Mouse (Mus musculus): ENCODE data around the gene Zfp870. TPM values are rescaled to one million over a fixed set of nuclear protein-coding genes. Genes with fewer than 3 reads are reported as not detected.

The Zfp870 gene
- polyA plus RNA-seq (2015; fragmentation: Nextera tagmentation; extraction: Ambion mirVana) = 9.2 and 10.6 TPM in 2 replicates

DNA sequence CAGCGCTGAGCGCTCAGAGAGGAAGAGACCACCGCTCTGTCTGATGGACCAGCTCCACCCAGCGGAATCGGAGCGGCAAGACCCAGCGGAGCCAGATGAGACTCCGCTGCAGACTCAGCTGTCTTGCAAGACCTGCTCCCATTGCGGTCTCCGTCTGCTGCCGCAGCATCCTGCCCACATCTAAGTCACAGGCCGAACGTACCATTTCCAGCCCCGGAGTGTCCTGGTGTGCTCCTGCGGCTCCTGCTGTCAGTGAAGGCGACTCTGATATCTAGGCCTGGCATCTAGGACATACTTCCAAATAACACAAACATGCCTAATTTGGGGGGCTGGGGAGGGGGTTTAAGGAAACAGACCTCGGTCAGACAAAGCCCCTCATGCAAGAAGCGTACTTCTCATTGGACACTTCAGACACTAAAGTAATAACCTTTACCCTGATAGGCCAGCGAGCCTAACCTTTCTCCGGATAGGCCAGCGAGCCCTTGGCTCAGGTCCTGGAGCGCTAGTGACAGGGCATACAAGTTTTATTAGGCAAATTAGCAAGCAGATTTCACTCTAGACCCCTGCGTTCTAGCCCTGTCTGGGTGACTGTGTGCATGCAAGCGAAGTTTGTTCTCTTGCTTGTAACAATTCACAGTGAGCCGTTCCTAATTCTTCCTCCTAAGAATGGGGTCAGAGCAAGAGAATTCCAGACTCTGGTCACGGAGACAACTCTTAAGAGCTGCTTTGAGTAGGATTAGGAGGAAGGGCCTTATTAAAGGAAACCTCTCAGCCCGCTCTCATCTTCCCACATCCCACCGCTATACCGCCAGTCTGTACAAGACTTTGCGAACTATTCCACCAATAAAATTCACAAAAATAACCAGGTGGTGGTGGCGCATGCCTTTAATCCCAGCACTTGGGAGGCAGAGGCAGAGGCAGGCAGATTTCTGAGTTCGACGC, at the start of gene Zfp870:
Gene Zfp870, minus strand, starts transcription at position 404 of the 942 bp plus-strand sequence.
- H3K4me2 ChIP-seq (replicated peaks) = peak within 1 kb of the TSS; percentile 74
- H3K9me3 ChIP-seq = no peaks in the 10 kb centered on the region
- H3K9ac ChIP-seq (replicated peaks) = peak within 1 kb of the TSS; percentile 64
- no peaks in the 10 kb centered on the region for H3K36me3 ChIP-seq
- 10% methylated on average over 33 of the region's 33 CpGs for WGBS
- ATAC-seq (replicated peaks) = peak; percentile 96
- no peaks in the 10 kb centered on the region for H3K27me3 ChIP-seq
- H3K27ac ChIP-seq (replicated peaks) = peak within 1 kb of the TSS; percentile 67
- H3K4me3 ChIP-seq = peak within 1 kb of the TSS; percentile 60
- peaks cover 17% of the 10 kb centered on the region for H3K4me1 ChIP-seq

DNA sequence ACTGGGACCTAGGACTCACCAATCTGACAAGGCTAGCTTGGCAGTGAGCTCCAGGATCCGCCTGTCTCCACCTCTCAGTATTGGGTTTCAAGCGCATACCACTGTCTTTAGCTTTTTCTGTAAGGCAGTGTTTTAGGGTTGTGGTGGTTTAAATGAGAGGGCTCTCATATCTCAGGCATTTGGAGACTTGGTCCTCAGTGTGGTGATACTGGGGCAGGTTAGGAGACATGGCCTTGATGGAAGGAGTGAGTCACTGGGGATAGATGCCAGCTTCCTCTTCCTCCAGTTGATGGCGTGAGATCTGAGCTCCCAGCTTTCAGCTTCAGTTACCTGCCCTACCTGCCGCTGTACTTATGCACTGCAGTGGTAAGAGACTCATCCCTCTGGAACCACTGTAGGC, 48.4 kb upstream of the Zfp870 start:
- H3K4me2 ChIP-seq (replicated peaks) = no peak overlapping the region
- H3K9ac ChIP-seq (replicated peaks) = no peak overlapping the region
- H3K9me3 ChIP-seq = no peaks in the 10 kb centered on the region
- H3K36me3 ChIP-seq = no peaks in the 10 kb centered on the region
- no peak for ATAC-seq (replicated peaks)
- H3K27me3 ChIP-seq = no peaks in the 10 kb centered on the region
- no peaks in the 10 kb centered on the region for H3K4me1 ChIP-seq
- no peak overlapping the region for H3K27ac ChIP-seq (replicated peaks)
- no peak overlapping the region for H3K4me3 ChIP-seq
- 87% methylated on average over 4 of the region's 4 CpGs for WGBS

DNA sequence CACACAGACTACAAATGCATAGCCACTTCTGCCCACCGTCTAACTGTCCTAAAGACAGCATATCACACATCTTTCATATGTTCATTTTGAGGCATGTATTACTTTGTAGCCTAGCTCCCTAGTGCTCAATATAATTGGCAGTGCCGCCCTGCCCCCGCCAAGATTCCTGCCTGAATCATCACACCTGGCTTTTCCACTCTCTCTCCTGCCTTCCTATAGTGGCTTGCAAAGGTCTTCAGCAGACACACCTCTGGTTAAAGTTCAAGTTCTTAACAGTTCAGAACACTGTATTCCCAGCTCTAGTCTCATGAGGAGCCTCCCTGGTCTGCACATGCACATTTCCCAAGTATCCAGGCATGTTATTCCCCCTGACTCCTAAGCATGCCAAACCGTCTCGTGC, 36.4 kb upstream of the Zfp870 start:
- 88% methylated on average over 5 of the region's 5 CpGs for WGBS
- H3K36me3 ChIP-seq = no peaks in the 10 kb centered on the region
- H3K4me1 ChIP-seq = peaks cover 6% of the 10 kb centered on the region; the same call in 1 of the 2 replicates
- H3K4me2 ChIP-seq (replicated peaks) = no peak overlapping the region
- H3K4me3 ChIP-seq = no peak overlapping the region
- H3K9ac ChIP-seq (replicated peaks) = no peak overlapping the region
- H3K9me3 ChIP-seq = no peaks in the 10 kb centered on the region
- no peaks in the 10 kb centered on the region for H3K27me3 ChIP-seq
- no peak overlapping the region for H3K27ac ChIP-seq (replicated peaks)
- ATAC-seq (replicated peaks) = no peak

DNA sequence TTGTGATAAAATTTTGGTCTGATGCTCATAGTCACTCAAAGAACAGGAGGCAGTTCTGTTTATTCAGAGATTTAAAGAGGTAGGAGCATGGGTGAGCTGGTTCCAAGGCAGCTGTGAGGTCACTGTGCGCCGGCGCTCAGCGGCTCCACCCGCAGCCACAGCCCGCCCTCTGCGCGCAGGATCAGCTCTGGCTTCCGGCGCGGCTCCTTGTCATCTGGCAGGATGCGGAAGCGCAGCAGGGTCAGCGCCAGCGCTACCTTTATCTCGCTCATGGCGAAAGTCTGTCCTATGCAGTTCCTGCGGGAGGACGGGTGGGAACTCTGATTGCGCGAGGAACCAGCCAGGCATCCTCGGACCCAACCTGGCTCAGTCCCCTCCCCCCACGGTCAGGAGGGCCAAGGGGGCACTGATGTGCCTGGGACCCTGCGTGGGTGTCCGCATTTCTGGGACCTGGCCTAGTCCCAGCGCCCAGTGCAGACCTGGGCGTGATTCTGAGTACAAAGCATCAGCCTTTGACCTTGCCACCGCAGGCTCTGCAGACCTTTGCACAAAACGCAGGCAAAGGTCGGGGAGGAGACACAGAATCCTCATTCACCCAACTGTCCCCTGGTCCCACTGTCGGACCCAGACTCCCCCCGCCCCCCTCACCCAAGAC, 33.3 kb upstream of the Zfp870 start:
- H3K9me3 ChIP-seq = no peaks in the 10 kb centered on the region
- peak overlapping the region; percentile 20; the same call in 1 of the 2 replicates for H3K27ac ChIP-seq (replicated peaks)
- H3K4me1 ChIP-seq = peaks cover 6% of the 10 kb centered on the region; the same call in 1 of the 2 replicates
- WGBS = 15% methylated on average over 32 of the region's 32 CpGs
- no peaks in the 10 kb centered on the region for H3K36me3 ChIP-seq
- no peaks in the 10 kb centered on the region for H3K27me3 ChIP-seq
- H3K4me3 ChIP-seq = peak overlapping the region; percentile 53
- peak overlapping the region; percentile 58 for H3K9ac ChIP-seq (replicated peaks)
- ATAC-seq (replicated peaks) = peak; percentile 95
- peak overlapping the region; percentile 67 for H3K4me2 ChIP-seq (replicated peaks)

DNA sequence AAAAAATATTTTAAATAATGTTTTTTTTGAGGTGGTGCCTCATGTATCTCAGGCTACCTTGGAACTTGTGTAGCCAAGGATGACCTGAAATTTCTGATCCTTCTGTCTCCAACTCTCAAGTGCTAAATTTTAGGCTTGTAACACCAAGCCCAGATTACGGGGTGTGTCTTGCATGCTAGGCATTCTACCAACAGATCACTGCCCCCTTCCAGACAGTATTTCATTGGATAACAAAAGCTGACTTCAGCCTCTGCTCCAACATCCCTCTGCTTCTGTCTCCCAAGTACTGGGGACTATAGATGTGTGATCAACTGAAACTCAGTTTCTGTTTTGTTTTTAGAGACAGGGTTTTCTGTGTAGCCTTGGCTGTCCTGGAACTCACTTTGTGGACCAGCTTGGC, 32.2 kb upstream of the Zfp870 start:
- H3K27ac ChIP-seq (replicated peaks) = no peak overlapping the region
- ATAC-seq (replicated peaks) = no peak
- H3K36me3 ChIP-seq = no peaks in the 10 kb centered on the region
- H3K4me2 ChIP-seq (replicated peaks) = no peak overlapping the region
- peaks cover 6% of the 10 kb centered on the region; the same call in 1 of the 2 replicates for H3K4me1 ChIP-seq
- H3K4me3 ChIP-seq = no peak overlapping the region
- no peaks in the 10 kb centered on the region for H3K9me3 ChIP-seq
- no peaks in the 10 kb centered on the region for H3K27me3 ChIP-seq
- H3K9ac ChIP-seq (replicated peaks) = no peak overlapping the region
- 93% methylated on average over 1 of the region's 1 CpGs for WGBS

DNA sequence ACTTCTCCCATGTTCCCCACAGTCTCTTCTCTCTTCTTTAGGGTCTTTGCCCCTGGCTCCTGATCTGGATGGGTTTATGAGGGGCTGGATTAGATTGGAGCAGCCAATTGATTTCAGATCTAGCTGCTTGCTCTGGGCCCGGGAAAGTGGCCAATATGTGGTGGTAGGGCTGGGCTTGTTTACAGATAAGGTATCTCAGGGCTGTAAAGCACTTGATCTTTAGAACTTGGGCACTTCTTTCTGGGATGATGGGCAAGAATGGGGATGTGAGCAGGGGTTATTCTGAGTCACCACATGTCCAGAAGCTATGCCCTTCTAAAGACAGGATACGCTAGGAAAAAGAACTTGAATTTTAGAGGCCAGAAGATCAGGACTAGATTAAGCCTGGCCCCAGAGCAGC, 27.7 kb upstream of the Zfp870 start:
- Histone ChIP-seq H3K9me3 (no peaks in the 10 kb centered on the region), H3K4me2 (replicated peaks) (no peak overlapping the region), H3K36me3 (no peaks in the 10 kb centered on the region), H3K9ac (replicated peaks) (no peak overlapping the region), H3K27ac (replicated peaks) (no peak overlapping the region), H3K27me3 (no peaks in the 10 kb centered on the region), H3K4me3 (no peak overlapping the region), H3K4me1 (no peaks in the 10 kb centered on the region)
- ATAC-seq (replicated peaks) = no peak
- WGBS = 87% methylated on average over 2 of the region's 2 CpGs

DNA sequence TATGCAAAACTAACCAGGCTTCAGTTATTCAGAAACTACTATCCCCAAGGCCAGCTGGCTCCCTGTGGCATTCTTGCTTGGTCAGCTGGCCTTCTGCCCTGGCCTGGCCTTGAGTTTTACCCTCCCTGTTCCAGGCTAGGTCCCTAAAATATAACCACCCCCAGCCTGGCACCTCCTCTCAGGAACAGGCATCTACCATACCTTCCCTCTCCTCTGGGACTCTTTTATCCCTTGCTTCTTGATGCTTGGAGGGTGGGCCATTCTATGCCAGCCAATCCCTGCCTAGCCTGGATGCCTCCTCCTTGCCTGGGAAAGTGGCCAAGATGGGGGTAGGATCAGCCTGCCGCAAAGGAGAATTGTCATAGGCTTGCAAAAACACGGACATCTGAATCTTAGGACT, 25.7 kb upstream of the Zfp870 start, which contains the start of gene Cyp4f14:
Gene Cyp4f14, minus strand, starts transcription at position 212 of the 400 bp plus-strand sequence.
- WGBS = 45% methylated on average over 2 of the region's 2 CpGs
- H3K27me3 ChIP-seq = no peaks in the 10 kb centered on the region
- ATAC-seq (replicated peaks) = no peak
- no peaks in the 10 kb centered on the region for H3K4me1 ChIP-seq
- no peak within 1 kb of the TSS for H3K4me2 ChIP-seq (replicated peaks)
- H3K9me3 ChIP-seq = no peaks in the 10 kb centered on the region
- H3K4me3 ChIP-seq = no peak within 1 kb of the TSS
- no peak within 1 kb of the TSS for H3K9ac ChIP-seq (replicated peaks)
- no peaks in the 10 kb centered on the region for H3K36me3 ChIP-seq
- H3K27ac ChIP-seq (replicated peaks) = no peak within 1 kb of the TSS

DNA sequence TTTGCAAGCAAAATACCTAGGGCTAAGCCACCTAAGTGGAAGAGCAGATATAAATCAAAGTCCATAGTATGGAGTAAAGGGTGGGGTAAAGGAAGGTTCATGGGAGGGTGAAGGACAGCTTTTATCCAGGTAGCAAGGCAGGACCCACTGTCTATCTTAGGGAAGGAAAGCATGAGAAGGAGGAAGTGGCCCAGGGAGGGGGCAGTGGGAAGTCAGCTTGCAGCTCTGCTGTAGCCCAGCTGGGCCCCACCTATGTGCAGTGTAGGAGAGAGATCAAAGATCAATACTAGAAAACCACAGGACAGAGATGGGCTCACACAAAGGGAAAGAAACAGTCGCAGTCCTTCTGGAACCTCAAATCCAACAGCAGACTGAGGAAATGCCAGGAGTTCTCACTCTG, 24.6 kb upstream of the Zfp870 start:
- Histone ChIP-seq H3K36me3 (no peaks in the 10 kb centered on the region), H3K9ac (replicated peaks) (no peak overlapping the region), H3K27ac (replicated peaks) (no peak overlapping the region), H3K4me2 (replicated peaks) (no peak overlapping the region), H3K27me3 (no peaks in the 10 kb centered on the region), H3K4me3 (no peak overlapping the region), H3K4me1 (no peaks in the 10 kb centered on the region), H3K9me3 (no peaks in the 10 kb centered on the region)
- no peak for ATAC-seq (replicated peaks)
- WGBS = 76% methylated on average over 1 of the region's 1 CpGs

DNA sequence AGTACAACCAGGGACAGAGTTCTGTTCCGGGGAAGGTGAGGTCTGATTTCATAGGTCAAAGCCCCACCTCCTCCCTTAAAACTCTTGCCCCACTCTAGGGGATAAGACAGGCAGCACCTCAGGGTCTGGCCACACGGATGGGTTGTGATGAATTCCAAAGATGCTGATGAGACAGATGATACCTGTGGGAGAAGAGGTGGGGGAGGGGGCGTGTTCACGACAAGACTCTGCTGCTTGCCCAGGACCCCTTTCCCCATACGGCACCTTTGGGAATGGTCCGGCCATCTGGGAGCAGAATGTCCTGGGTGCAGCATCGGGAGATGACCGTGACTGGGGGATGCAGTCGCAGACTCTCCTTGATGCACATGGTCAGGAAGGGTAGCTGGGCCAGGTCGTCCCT, 14.7 kb upstream of the Zfp870 start:
- H3K27ac ChIP-seq (replicated peaks) = no peak overlapping the region
- no peak for ATAC-seq (replicated peaks)
- H3K4me2 ChIP-seq (replicated peaks) = no peak overlapping the region
- H3K27me3 ChIP-seq = no peaks in the 10 kb centered on the region
- no peak overlapping the region for H3K4me3 ChIP-seq
- H3K4me1 ChIP-seq = no peaks in the 10 kb centered on the region
- 83% methylated on average over 10 of the region's 10 CpGs for WGBS
- H3K9ac ChIP-seq (replicated peaks) = no peak overlapping the region
- no peaks in the 10 kb centered on the region for H3K9me3 ChIP-seq
- no peaks in the 10 kb centered on the region for H3K36me3 ChIP-seq

DNA sequence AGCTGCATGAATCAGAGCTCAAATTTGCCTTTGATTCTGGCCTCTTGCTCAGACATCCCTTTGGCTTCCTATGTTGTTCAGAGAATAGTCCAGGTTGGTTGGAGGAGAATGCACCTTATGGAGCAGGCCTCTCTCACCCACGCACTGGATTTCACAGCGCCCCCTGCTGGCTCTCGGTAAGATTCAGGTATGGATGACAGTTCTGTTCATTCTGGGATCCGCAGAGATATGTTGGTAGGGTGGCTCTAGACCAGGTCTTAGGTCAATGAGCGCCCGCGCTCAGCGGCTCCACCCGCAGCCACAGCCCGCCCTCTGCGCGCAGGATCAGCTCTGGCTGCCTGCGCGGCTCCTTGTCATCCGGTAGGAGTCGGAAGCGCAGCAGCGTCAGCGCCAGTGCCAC, 13.8 kb upstream of the Zfp870 start:
- 17% methylated on average over 19 of the region's 19 CpGs for WGBS
- H3K36me3 ChIP-seq = no peaks in the 10 kb centered on the region
- H3K9ac ChIP-seq (replicated peaks) = peak overlapping the region; percentile 20; the same call in 1 of the 2 replicates
- peak overlapping the region; percentile 11; the same call in 1 of the 2 replicates for H3K4me3 ChIP-seq
- ATAC-seq (replicated peaks) = no peak
- no peak overlapping the region for H3K27ac ChIP-seq (replicated peaks)
- H3K9me3 ChIP-seq = no peaks in the 10 kb centered on the region
- H3K4me2 ChIP-seq (replicated peaks) = peak overlapping the region; percentile 39
- H3K4me1 ChIP-seq = no peaks in the 10 kb centered on the region
- no peaks in the 10 kb centered on the region for H3K27me3 ChIP-seq

DNA sequence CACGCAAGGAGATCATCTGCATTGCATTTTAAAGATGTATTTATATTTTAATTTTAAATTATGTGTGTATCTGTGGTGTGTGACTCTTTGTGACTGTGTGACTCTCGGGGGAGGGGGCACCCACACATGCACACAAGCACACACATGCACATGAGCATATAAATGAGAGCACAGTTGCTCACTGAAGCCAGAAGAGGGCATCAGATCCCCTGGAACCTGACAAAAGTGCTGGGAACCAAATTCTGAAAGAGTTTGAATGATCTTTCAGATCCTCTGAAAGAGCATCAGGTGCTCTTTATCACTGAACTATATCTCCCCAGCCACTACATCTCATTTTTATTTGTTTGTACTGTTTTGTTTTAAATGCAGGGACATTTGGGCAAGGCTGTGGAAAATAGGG, 13.0 kb upstream of the Zfp870 start:
- Histone ChIP-seq H3K4me2 (replicated peaks) (no peak overlapping the region), H3K9me3 (no peaks in the 10 kb centered on the region), H3K27ac (replicated peaks) (no peak overlapping the region), H3K4me1 (no peaks in the 10 kb centered on the region), H3K27me3 (no peaks in the 10 kb centered on the region), H3K4me3 (no peak overlapping the region), H3K36me3 (no peaks in the 10 kb centered on the region), H3K9ac (replicated peaks) (no peak overlapping the region)
- ATAC-seq (replicated peaks) = no peak
- WGBS = 76% methylated on average over 2 of the region's 2 CpGs
